Mouse (Mus musculus): Measurements from ENCODE around the gene Cdh10.

Gene Cdh10

GRCm38 (mm10) chr15:18984891-18985290, 166.1 kb downstream of the Cdh10 start:
- 48% methylated on average over 3 of the region's 3 CpGs for WGBS

- WGBS: 58% methylated on average over 1 of the region's 1 CpGs
Observed at GRCm38 (mm10) chr15:18987671-18988070, 168.9 kb downstream of the Cdh10 start.

DNA sequence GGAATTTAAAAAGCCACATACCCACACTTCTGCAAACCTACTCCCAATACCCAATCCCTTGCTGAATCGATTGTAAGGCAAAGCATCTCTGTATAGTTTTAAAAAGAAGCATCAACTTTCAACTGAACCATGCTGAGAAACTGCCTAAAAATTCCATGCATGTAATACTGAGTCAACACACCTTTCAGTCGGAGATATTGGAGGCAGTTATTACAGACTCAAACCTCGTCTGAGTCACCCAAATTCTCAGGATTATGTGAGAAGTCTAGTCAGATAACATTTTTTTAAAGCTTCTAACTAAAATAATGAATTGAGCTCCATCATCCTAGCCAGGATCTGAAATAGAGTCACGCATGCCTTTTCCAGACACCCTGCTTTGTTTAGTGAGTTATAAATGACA, 175.5 kb downstream of the Cdh10 start:
- 39% methylated on average over 4 of the region's 4 CpGs for WGBS

DNA sequence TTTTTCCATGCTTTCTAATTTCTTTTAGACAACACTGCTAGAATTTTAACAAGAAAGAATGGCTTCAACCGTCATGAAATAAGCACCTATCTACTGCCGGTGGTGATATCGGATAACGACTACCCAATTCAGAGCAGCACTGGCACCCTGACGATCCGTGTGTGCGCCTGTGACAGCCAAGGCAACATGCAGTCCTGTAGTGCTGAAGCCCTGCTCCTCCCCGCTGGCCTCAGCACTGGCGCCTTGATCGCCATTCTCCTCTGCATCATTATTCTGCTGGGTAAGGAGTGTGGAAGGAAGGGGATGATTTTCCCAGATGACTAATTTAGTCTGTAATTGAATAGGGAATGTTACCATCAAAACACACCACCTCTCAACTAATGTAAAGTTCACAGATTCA, 192.1 kb downstream of the Cdh10 start:
- 82% methylated on average over 10 of the region's 10 CpGs for WGBS

DNA sequence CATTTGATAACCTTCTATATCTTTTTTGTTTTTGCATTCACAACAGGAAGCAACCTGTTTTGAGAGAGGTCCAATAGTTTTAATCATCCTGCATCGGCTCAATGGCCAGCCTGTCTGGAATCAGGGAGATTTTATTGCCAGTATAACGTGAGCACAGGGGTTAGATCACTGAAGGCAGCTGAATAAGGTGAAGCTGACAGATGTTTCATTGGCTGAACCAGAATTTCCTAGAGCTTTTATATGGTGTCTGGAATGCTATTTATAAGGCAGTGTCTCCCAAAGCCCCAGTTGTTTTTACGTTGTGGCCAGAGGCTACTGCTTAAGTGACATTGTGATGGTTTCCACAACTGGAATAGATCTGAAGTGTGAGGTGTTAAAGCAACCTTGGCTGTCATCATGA, 214.2 kb downstream of the Cdh10 start:
- 82% methylated on average over 3 of the region's 3 CpGs for WGBS

DNA sequence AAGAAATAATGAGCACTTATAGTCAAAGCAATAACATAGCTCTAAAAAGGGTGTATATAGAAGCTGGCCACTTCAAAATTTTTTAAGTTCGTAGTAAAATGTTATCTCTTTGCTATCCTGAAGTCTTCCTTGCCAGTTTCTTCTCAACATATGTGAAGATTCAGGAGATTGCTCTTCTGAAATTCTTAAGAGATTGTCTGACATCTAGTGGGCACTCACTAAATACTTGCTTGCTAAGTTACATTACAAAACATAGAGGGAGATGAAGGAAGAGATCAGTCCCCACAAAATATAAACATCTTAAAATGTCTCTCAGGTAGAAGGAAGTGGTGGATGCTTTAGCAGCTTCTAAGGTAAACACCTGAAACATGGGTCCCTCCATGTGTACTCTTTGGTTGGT, 221.3 kb downstream of the Cdh10 start:
- 50% methylated on average over 1 of the region's 1 CpGs for WGBS
